Mouse (Mus musculus): ENCODE measurements around the gene Vash1. TPM values are rescaled to one million over a fixed set of nuclear protein-coding genes. Genes with fewer than 3 reads are reported as not detected.

Vash1 gene
- polyA plus RNA-seq, 1 experiment from 2014 or later, result 34.0 TPM

GRCm38 (mm10) chr12:86648489-86648888 lies 30.0 kb upstream of the Vash1 start:
- peaks cover 18% of the 10 kb centered on the region for H3K4me1 ChIP-seq (ENCODE audit: control insufficient read depth, insufficient read depth, low read length)
- WGBS, result 72% methylated on average over 3 of the region's 3 CpGs
- no peak overlapping the region for H3K9ac ChIP-seq (replicated peaks; ENCODE audit: low read length)
- DNase-seq, result no peak
- H3K27ac ChIP-seq (replicated peaks; ENCODE audit: low read depth, low read length), result no peak overlapping the region
- H3K27me3 ChIP-seq (ENCODE audit: control insufficient read depth, insufficient read depth, low read length), result no peaks in the 10 kb centered on the region
- no peak overlapping the region for H3K4me3 ChIP-seq (replicated peaks; ENCODE audit: low read depth, low read length)
- H3K36me3 ChIP-seq (ENCODE audit: control insufficient read depth, insufficient read depth, low read length), result no peaks in the 10 kb centered on the region
- H3K9me3 ChIP-seq (ENCODE audit: control insufficient read depth, low read length), result no peaks in the 10 kb centered on the region
- ATAC-seq (ENCODE audit: low FRiP score, low TSS enrichment), result no peak
- no peak overlapping the region for H3K4me2 ChIP-seq (ENCODE audit: low read length)

DNA sequence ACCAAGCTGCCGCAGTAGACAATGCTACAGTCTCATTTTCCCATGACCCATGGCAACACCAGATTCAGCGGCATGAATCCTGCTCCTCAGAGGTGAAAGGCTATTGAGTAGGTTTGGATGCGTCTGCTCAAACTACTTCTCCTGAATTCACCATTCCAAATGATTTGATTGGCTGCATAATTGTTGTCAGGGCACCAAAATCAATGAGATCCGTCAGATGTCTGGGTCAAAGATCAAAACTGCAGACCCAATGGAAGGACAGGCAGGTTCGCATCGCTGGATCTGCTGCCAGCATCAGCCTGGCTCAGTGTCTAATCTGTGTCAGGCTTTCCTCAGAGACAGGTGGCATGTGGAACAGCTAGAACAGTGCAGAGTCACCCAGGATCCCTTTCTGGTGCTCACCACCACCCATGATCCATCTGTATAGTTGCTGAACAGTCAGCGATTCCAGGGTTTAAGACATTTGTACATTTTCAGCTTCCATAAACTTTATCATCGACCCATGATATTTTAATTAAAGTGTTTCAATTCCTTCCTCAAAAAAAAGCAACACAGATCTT lies 27.1 kb upstream of the Vash1 start:
- no peak for ATAC-seq (ENCODE audit: low FRiP score, low TSS enrichment)
- H3K9ac ChIP-seq (replicated peaks; ENCODE audit: low read length), result no peak overlapping the region
- no peak overlapping the region for H3K27ac ChIP-seq (replicated peaks; ENCODE audit: low read depth, low read length)
- 86% methylated on average over 8 of the region's 8 CpGs for WGBS
- peaks cover 7% of the 10 kb centered on the region; the same call in 1 of the 2 replicates for H3K4me1 ChIP-seq (ENCODE audit: control insufficient read depth, insufficient read depth, low read length)
- no peak overlapping the region for H3K4me2 ChIP-seq (ENCODE audit: low read length)
- no peaks in the 10 kb centered on the region for H3K36me3 ChIP-seq (ENCODE audit: control insufficient read depth, insufficient read depth, low read length)
- H3K27me3 ChIP-seq (ENCODE audit: control insufficient read depth, insufficient read depth, low read length), result no peaks in the 10 kb centered on the region
- DNase-seq, result no peak
- no peaks in the 10 kb centered on the region for H3K9me3 ChIP-seq (ENCODE audit: control insufficient read depth, low read length)
- no peak overlapping the region for H3K4me3 ChIP-seq (replicated peaks; ENCODE audit: low read depth, low read length)

DNA sequence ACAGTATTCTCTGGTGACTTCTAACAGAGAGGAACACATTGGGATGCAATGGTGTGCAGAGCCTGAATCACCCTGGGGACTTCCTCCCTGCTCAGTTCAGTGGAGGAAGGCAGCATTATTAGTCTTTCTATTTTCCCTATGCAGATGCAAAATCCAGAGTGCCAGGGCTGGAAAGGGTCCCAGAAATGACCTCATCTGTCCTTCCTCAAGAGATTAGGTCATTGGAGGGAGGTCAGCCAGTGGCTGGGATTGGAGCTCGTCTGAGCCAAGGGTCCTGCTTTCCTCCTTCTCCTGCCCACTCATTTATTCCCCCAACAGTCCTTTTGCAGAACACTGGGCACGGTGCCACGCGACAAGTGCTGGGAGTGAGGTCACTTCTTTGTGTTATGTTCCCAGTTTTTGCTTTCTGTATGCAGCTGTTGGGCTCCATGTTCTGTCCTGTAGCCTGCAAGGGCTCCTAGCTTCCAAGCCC lies 25.9 kb upstream of the Vash1 start:
- no peaks in the 10 kb centered on the region for H3K36me3 ChIP-seq (ENCODE audit: control insufficient read depth, insufficient read depth, low read length)
- 63% methylated on average over 4 of the region's 4 CpGs for WGBS
- peak; percentile 77 for DNase-seq
- H3K9me3 ChIP-seq (ENCODE audit: control insufficient read depth, low read length), result no peaks in the 10 kb centered on the region
- H3K4me3 ChIP-seq (replicated peaks; ENCODE audit: low read depth, low read length), result no peak overlapping the region
- H3K4me1 ChIP-seq (ENCODE audit: control insufficient read depth, insufficient read depth, low read length), result no peaks in the 10 kb centered on the region
- no peaks in the 10 kb centered on the region for H3K27me3 ChIP-seq (ENCODE audit: control insufficient read depth, insufficient read depth, low read length)
- no peak overlapping the region for H3K4me2 ChIP-seq (ENCODE audit: low read length)
- H3K27ac ChIP-seq (replicated peaks; ENCODE audit: low read depth, low read length), result 0 out of 2 replicates have a peak overlapping the region, but pooled peaks have one; percentile 28
- peak; percentile 60; the same call in 1 of the 2 replicates for ATAC-seq (ENCODE audit: low FRiP score, low TSS enrichment)
- H3K9ac ChIP-seq (replicated peaks; ENCODE audit: low read length), result no peak overlapping the region

- ATAC-seq (ENCODE audit: low FRiP score, low TSS enrichment) (no peak; the same call in 1 of the 2 replicates), DNase-seq (peak; percentile 79)
- H3K4me2 ChIP-seq (ENCODE audit: low read length), result no peak overlapping the region
- no peak overlapping the region for H3K9ac ChIP-seq (replicated peaks; ENCODE audit: low read length)
- H3K4me3 ChIP-seq (replicated peaks; ENCODE audit: low read depth, low read length), result no peak overlapping the region
- WGBS, result 7% methylated on average over 6 of the region's 6 CpGs
- no peaks in the 10 kb centered on the region for H3K36me3 ChIP-seq (ENCODE audit: control insufficient read depth, insufficient read depth, low read length)
- peak overlapping the region; percentile 50 for H3K27ac ChIP-seq (replicated peaks; ENCODE audit: low read depth, low read length)
- no peaks in the 10 kb centered on the region for H3K27me3 ChIP-seq (ENCODE audit: control insufficient read depth, insufficient read depth, low read length)
- peaks cover 10% of the 10 kb centered on the region; the same call in 1 of the 2 replicates for H3K4me1 ChIP-seq (ENCODE audit: control insufficient read depth, insufficient read depth, low read length)
- H3K9me3 ChIP-seq (ENCODE audit: control insufficient read depth, low read length), result no peaks in the 10 kb centered on the region
These were observed 19.0 kb upstream of the Vash1 start for GRCm38 (mm10) chr12:86659447-86659968.

DNA sequence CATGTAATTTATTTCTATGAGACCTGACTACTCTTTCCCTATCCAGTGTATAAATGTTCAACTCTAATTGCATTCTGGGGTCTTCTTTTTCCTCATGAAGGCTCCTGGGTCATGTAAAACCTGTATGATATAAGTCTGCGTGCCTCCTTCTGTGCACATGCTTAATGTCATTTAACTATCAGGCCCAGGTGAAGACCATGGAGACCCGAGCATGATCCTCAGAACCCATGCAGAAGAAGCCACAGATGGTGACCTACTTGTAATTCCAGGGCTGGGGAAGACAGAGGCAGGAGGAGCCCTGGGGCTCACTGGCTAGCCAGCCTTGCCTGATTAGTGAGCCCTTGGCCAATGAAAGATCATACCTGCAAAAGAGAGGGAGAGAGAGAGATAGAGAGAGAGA lies 18.0 kb upstream of the Vash1 start:
- WGBS, result 79% methylated on average over 2 of the region's 2 CpGs
- ATAC-seq (ENCODE audit: low FRiP score, low TSS enrichment), result no peak
- no peak overlapping the region for H3K4me3 ChIP-seq (replicated peaks; ENCODE audit: low read depth, low read length)

DNA sequence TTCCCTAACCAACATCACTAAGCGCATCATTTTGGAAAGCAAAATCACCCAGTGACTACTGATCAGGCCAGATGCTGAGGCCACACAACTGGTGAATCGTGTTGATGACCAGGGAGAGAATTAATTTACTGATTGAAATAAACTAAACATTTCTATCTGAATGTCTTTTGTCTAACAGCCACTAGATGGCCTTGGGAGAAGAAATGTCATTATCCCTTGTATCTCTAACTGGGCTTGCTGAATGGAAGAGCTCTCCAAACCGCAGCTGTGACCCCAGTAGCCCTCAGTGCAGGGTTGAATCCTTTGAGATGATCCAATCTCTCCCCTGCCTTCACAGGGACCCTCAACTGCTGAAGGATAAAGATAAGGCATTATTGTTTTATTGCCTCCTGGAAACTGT lies 12.8 kb upstream of the Vash1 start:
- Histone ChIP-seq H3K9ac (replicated peaks; ENCODE audit: low read length) (no peak overlapping the region), H3K4me3 (replicated peaks; ENCODE audit: low read depth, low read length) (no peak overlapping the region), H3K36me3 (ENCODE audit: control insufficient read depth, insufficient read depth, low read length) (no peaks in the 10 kb centered on the region), H3K27ac (replicated peaks; ENCODE audit: low read depth, low read length) (no peak overlapping the region), H3K4me1 (ENCODE audit: control insufficient read depth, insufficient read depth, low read length) (no peaks in the 10 kb centered on the region), H3K4me2 (ENCODE audit: low read length) (no peak overlapping the region), H3K27me3 (ENCODE audit: control insufficient read depth, insufficient read depth, low read length) (no peaks in the 10 kb centered on the region), H3K9me3 (ENCODE audit: control insufficient read depth, low read length) (no peaks in the 10 kb centered on the region)
- no peak for ATAC-seq (ENCODE audit: low FRiP score, low TSS enrichment)
- WGBS, result 70% methylated on average over 3 of the region's 3 CpGs
- no peak for DNase-seq

More for the DNA sequence above, 18.0 kb upstream of the Vash1 start:
- peaks cover 10% of the 10 kb centered on the region; the same call in 1 of the 2 replicates for H3K4me1 ChIP-seq (ENCODE audit: control insufficient read depth, insufficient read depth, low read length)
- no peaks in the 10 kb centered on the region for H3K9me3 ChIP-seq (ENCODE audit: control insufficient read depth, low read length)
- no peaks in the 10 kb centered on the region for H3K36me3 ChIP-seq (ENCODE audit: control insufficient read depth, insufficient read depth, low read length)
- no peak overlapping the region for H3K9ac ChIP-seq (replicated peaks; ENCODE audit: low read length)
- H3K27me3 ChIP-seq (ENCODE audit: control insufficient read depth, insufficient read depth, low read length), result no peaks in the 10 kb centered on the region
- no peak overlapping the region for H3K4me2 ChIP-seq (ENCODE audit: low read length)
- H3K27ac ChIP-seq (replicated peaks; ENCODE audit: low read depth, low read length), result no peak overlapping the region
- no peak for DNase-seq

GRCm38 (mm10) chr12:86668404-86668803 lies 10.1 kb upstream of the Vash1 start:
- DNase-seq, result no peak
- WGBS, result 85% methylated on average over 2 of the region's 2 CpGs
- Histone ChIP-seq H3K36me3 (ENCODE audit: control insufficient read depth, insufficient read depth, low read length) (no peaks in the 10 kb centered on the region), H3K27me3 (ENCODE audit: control insufficient read depth, insufficient read depth, low read length) (no peaks in the 10 kb centered on the region), H3K9ac (replicated peaks; ENCODE audit: low read length) (no peak overlapping the region), H3K4me2 (ENCODE audit: low read length) (no peak overlapping the region), H3K4me1 (ENCODE audit: control insufficient read depth, insufficient read depth, low read length) (no peaks in the 10 kb centered on the region), H3K4me3 (replicated peaks; ENCODE audit: low read depth, low read length) (no peak overlapping the region), H3K27ac (replicated peaks; ENCODE audit: low read depth, low read length) (no peak overlapping the region), H3K9me3 (ENCODE audit: control insufficient read depth, low read length) (no peaks in the 10 kb centered on the region)
- ATAC-seq (ENCODE audit: low FRiP score, low TSS enrichment), result no peak

DNA sequence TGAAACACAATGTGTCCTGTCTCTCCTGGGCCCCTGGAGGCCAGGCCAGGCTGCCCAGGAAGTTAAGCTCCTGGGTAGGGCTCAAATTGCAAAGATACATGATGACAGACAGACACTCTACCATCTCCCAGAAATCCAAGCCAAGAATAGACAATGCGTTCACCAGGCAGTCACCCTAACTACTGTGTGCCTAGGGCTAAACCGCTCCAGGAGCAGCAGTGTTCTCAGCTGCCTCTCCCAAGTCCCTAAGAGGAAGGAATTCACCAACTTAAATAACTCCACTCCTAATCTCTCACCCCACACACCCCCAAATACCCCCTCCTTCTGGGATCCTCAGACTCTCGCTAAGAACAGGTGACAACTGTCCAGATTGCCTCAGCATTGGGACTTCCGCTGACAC lies 6.4 kb upstream of the Vash1 start:
- Histone ChIP-seq H3K4me1 (ENCODE audit: control insufficient read depth, insufficient read depth, low read length) (no peaks in the 10 kb centered on the region), H3K27me3 (ENCODE audit: control insufficient read depth, insufficient read depth, low read length) (no peaks in the 10 kb centered on the region), H3K4me2 (ENCODE audit: low read length) (no peak overlapping the region), H3K9ac (replicated peaks; ENCODE audit: low read length) (no peak overlapping the region), H3K9me3 (ENCODE audit: control insufficient read depth, low read length) (no peaks in the 10 kb centered on the region; the same call in 1 of the 2 replicates), H3K27ac (replicated peaks; ENCODE audit: low read depth, low read length) (no peak overlapping the region), H3K4me3 (replicated peaks; ENCODE audit: low read depth, low read length) (no peak overlapping the region), H3K36me3 (ENCODE audit: control insufficient read depth, insufficient read depth, low read length) (no peaks in the 10 kb centered on the region)
- no peak for DNase-seq
- 84% methylated on average over 4 of the region's 4 CpGs for WGBS
- no peak for ATAC-seq (ENCODE audit: low FRiP score, low TSS enrichment)

- ATAC-seq (ENCODE audit: low FRiP score, low TSS enrichment), result no peak
- no peak for DNase-seq
These were observed 6.0 kb upstream of the Vash1 start for GRCm38 (mm10) chr12:86672507-86672906.

More at GRCm38 (mm10) chr12:86672507-86672906, 6.0 kb upstream of the Vash1 start:
- H3K9ac ChIP-seq (replicated peaks; ENCODE audit: low read length), result no peak overlapping the region
- no peaks in the 10 kb centered on the region for H3K36me3 ChIP-seq (ENCODE audit: control insufficient read depth, insufficient read depth, low read length)
- H3K4me1 ChIP-seq (ENCODE audit: control insufficient read depth, insufficient read depth, low read length), result no peaks in the 10 kb centered on the region
- H3K9me3 ChIP-seq (ENCODE audit: control insufficient read depth, low read length), result no peaks in the 10 kb centered on the region; the same call in 1 of the 2 replicates
- no peak overlapping the region for H3K27ac ChIP-seq (replicated peaks; ENCODE audit: low read depth, low read length)
- H3K4me3 ChIP-seq (replicated peaks; ENCODE audit: low read depth, low read length), result no peak overlapping the region
- no peak overlapping the region for H3K4me2 ChIP-seq (ENCODE audit: low read length)
- 81% methylated on average over 5 of the region's 5 CpGs for WGBS
- H3K27me3 ChIP-seq (ENCODE audit: control insufficient read depth, insufficient read depth, low read length), result no peaks in the 10 kb centered on the region

Measured in midbrain, embryonic 14.5 days (tissue).